Mouse (Mus musculus): ENCODE results near the gene Gm19345.

- no peak for TF ChIP-seq POLR2A (IDR thresholded peaks at IDR 0.05; ENCODE audit: borderline replicate concordance, low read depth, low read length)
- no peak for TF ChIP-seq CTCF (IDR thresholded peaks at IDR 0.05; ENCODE audit: low read depth, low read length)
Observed at GRCm38 (mm10) chr7:19834055-19834454, 17.7 kb upstream of the Gm19345 start.
